Mouse (Mus musculus) brain, embryonic 14.5 days (tissue): ENCODE results near the gene Vwce.

Source experiments
- CTCF ChIP-seq: fragments of 200-500 bp; IDR thresholded peaks from 2 replicates; pipeline ENCODE4 v1.5.1; 2012; ENCODE audit warnings: inconsistent platforms, mild to moderate bottlenecking, moderate library complexity, borderline replicate concordance; ENCODE audit not compliant: insufficient read depth, insufficient read length; ENCODE audit errors: extremely low read depth
- POLR2A ChIP-seq: fragments of 200-500 bp; IDR thresholded peaks from 2 replicates; pipeline ENCODE4 v1.6.1; 2012; ENCODE audit warnings: mild to moderate bottlenecking, inconsistent platforms, borderline replicate concordance; ENCODE audit not compliant: poor library complexity, insufficient read depth, insufficient read length, severe bottlenecking; ENCODE audit errors: extremely low read depth

- TF ChIP-seq CTCF (no peak), POLR2A (no peak)
Measured at GRCm38 (mm10) chr19:10678772-10679067, 44.7 kb downstream of the Vwce start.
